Mouse (Mus musculus) brain, embryonic 14.5 days (tissue): Measurements from ENCODE around the gene Mef2b.

ENCODE experiments used
- CTCF ChIP-seq: fragments of 200-500 bp; IDR thresholded peaks from 2 replicates; pipeline ENCODE4 v1.5.1; 2012; ENCODE audit warnings: inconsistent platforms, mild to moderate bottlenecking, moderate library complexity, borderline replicate concordance; ENCODE audit not compliant: insufficient read depth, insufficient read length; ENCODE audit errors: extremely low read depth
- POLR2A ChIP-seq: fragments of 200-500 bp; IDR thresholded peaks from 2 replicates; pipeline ENCODE4 v1.6.1; 2012; ENCODE audit warnings: mild to moderate bottlenecking, inconsistent platforms, borderline replicate concordance; ENCODE audit not compliant: poor library complexity, insufficient read depth, insufficient read length, severe bottlenecking; ENCODE audit errors: extremely low read depth

DNA sequence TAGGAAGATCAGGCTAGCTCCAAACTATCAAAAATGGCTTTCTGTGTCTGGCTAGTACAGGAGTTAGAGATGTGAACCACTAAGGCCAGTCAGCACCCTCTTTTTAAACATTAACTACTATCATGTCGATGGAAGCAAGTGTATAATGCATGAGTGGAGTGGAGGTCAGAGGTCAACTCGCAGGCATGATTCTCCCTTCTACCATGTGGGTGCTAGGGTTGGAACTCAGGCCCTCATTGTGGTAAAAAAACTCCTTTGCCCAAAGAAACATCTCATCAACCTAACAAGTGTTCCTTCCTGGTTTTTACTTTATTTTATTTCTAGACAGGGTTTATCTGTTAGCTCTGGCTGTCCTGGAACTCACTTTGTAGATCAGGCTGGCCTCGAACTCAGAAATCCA, 31.2 kb downstream of the Mef2b start:
- TF ChIP-seq CTCF, result no peak
- no peak for TF ChIP-seq POLR2A
